Mouse (Mus musculus) testis, adult 2 months (tissue): ENCODE data around the gene Esrp2. TPM values are rescaled to one million over a fixed set of nuclear protein-coding genes. Genes with fewer than 3 reads are reported as not detected.

Source experiments
- H3K27ac ChIP-seq: fragments of 200-500 bp; 2 replicates; pipeline ENCODE4 v1.5.1; 2012; ENCODE audit warnings: low read depth, low read length; ENCODE audit not compliant: control insufficient read depth, insufficient read depth
- H3K27me3 ChIP-seq: fragments of 200-500 bp; 2 replicates; pipeline ENCODE4 v1.6.1; 2012; ENCODE audit warnings: mild to moderate bottlenecking, low read length, moderate library complexity; ENCODE audit not compliant: control insufficient read depth, insufficient read depth
- H3K36me3 ChIP-seq: fragments of 200-500 bp; 2 replicates; pipeline ENCODE4 v1.6.1; 2012; ENCODE audit warnings: mild to moderate bottlenecking, low read length; ENCODE audit not compliant: control insufficient read depth, insufficient read depth
- H3K4me1 ChIP-seq: fragments of 200-500 bp; 2 replicates; pipeline ENCODE4 v1.6.1; 2012; ENCODE audit warnings: low read length; ENCODE audit not compliant: control insufficient read depth, insufficient read depth
- H3K4me3 ChIP-seq: fragments of 200-500 bp; 2 replicates; pipeline ENCODE4 v1.5.1; 2012; ENCODE audit warnings: low read depth, mild to moderate bottlenecking, low read length, moderate library complexity, mixed read lengths; ENCODE audit not compliant: control insufficient read depth
- CTCF ChIP-seq: fragments of 200-500 bp; IDR thresholded peaks from 2 replicates; pipeline ENCODE4 v1.5.1; 2012; ENCODE audit warnings: low read depth, mild to moderate bottlenecking, inconsistent platforms, low read length, moderate library complexity; ENCODE audit not compliant: control insufficient read depth, insufficient read depth, insufficient replicate concordance
- POLR2A ChIP-seq: fragments of 200-500 bp; IDR thresholded peaks from 2 replicates; pipeline ENCODE4 v1.6.1; 2012; ENCODE audit warnings: low read depth, mild to moderate bottlenecking, inconsistent platforms, low read length, moderate library complexity; ENCODE audit not compliant: control insufficient read depth
- polyA plus RNA-seq: library from polyadenylated mRNA; depleted of rRNA; stranded (reverse); fragments of >200 nt; gene quantifications from 2 replicates; pipeline ENCODE4 v1.2.3, GENCODE M21; 2012

The Esrp2 gene
- polyA plus RNA-seq, 1 experiment: 0.84 TPM

- Histone ChIP-seq H3K4me3 (peak overlapping the region; percentile 91), H3K4me1 (peaks cover 11% of the 10 kb centered on the region), H3K36me3 (no peaks in the 10 kb centered on the region), H3K27ac (peak overlapping the region; percentile 97), H3K27me3 (no peaks in the 10 kb centered on the region)
- TF ChIP-seq CTCF (no peak), POLR2A (no peak)
Measured at GRCm38 (mm10) chr8:106169934-106170480, 33.2 kb upstream of the Esrp2 start.

- peak overlapping the region; percentile 91 for H3K4me3 ChIP-seq
- peak; percentile 12; the same call in 1 of the 2 replicates for TF ChIP-seq POLR2A
- no peak for TF ChIP-seq CTCF
Measured at GRCm38 (mm10) chr8:106169017-106169933, 32.5 kb upstream of the Esrp2 start.

DNA sequence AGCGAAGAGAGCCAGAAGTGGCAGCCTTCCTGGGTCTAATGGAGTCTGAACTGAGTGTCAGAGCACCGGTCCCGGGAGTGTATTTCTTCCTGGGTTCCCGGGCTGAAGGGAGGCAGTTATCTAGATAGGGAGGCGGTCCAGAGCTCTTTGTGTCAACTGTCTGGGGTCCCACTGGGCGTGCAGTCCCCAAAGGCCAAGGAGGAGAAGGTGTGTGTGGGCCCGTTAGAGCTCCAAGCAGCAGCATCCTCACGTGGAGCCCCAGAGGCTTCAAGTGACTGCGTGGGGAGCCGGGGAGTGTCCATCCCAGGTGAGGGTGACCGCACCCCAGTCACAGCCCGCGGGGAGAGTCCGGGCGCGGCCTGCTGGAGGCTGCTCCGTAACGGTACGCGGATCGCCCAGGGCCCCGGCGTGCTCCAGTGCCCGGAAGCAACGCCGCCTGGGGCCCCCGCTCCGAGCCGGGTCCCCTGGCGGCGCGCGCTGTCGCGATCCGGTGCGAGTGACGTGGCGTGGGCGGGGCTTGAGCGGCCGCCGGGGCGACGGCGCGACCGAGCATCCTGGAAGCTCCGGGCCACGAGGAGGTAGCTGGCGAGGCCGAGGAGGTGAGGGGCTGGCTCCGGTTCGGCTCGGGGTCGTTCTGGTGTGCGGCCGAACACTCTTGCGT is 31.7 kb upstream of the Esrp2 start, which contains the start of gene Slc7a6:
TSS of gene Slc7a6 (plus strand) at position 502 of the 661 bp plus-strand sequence.
- TF ChIP-seq POLR2A: peak; percentile 79
- no peak for TF ChIP-seq CTCF
- no peaks in the 10 kb centered on the region for H3K27me3 ChIP-seq
- peak within 1 kb of the TSS; percentile 91 for H3K4me3 ChIP-seq
- H3K27ac ChIP-seq: peak within 1 kb of the TSS; percentile 97
- no peaks in the 10 kb centered on the region for H3K36me3 ChIP-seq
- H3K4me1 ChIP-seq: peaks cover 11% of the 10 kb centered on the region

More at GRCm38 (mm10) chr8:106169017-106169933, 32.5 kb upstream of the Esrp2 start:
- peak overlapping the region; percentile 97 for H3K27ac ChIP-seq
- H3K36me3 ChIP-seq: no peaks in the 10 kb centered on the region
- H3K27me3 ChIP-seq: no peaks in the 10 kb centered on the region
- peaks cover 11% of the 10 kb centered on the region for H3K4me1 ChIP-seq

DNA sequence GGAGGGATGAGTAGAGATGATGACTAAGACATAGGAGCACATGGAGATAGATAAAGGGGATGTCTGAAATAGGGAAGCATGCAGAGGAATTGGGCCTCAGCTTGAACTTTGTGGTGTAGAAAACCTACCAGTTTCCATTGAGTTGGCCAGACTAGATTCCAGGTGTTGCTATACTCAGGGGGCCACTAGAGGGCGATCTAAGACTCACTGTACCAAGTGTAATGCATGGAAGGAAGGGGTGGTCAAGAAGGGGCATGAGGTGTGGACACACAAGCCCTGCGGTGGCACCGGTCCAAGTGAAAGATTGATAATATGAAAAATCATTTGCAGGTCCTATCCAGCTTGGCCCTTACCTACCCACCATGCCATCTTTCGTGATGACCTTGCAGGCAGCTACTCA is 28.7 kb upstream of the Esrp2 start:
- TF ChIP-seq POLR2A: no peak
- TF ChIP-seq CTCF: peak; percentile 58; the same call in 1 of the 2 replicates
- Histone ChIP-seq H3K36me3 (no peaks in the 10 kb centered on the region), H3K4me1 (peaks cover 11% of the 10 kb centered on the region), H3K4me3 (no peak overlapping the region), H3K27me3 (no peaks in the 10 kb centered on the region), H3K27ac (no peak overlapping the region)

GRCm38 (mm10) chr8:106163251-106163650 is 26.5 kb upstream of the Esrp2 start:
- no peak for TF ChIP-seq CTCF
- no peak for TF ChIP-seq POLR2A
- Histone ChIP-seq H3K36me3 (no peaks in the 10 kb centered on the region), H3K27ac (no peak overlapping the region), H3K4me1 (peaks cover 2% of the 10 kb centered on the region), H3K4me3 (no peak overlapping the region), H3K27me3 (no peaks in the 10 kb centered on the region)

DNA sequence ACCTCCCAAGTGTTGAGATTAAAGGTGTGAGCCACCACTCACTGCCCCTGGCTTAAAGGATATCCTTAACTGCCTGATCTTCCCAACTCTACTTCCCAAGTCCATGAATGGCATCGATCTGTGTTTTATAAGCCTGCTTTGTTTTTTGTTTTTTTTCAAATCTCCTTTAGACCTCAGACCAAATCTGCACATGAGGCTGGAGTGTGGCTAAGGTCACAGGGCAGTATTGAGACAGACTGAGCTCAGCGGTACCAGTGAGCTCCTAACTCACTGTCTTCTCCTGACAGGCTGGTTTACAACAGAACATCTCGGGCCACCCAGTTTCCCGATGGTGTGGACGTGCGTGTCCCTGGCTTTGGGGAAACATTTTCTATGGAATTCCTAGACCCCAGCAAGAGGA is 23.1 kb upstream of the Esrp2 start:
- H3K36me3 ChIP-seq: no peaks in the 10 kb centered on the region

DNA sequence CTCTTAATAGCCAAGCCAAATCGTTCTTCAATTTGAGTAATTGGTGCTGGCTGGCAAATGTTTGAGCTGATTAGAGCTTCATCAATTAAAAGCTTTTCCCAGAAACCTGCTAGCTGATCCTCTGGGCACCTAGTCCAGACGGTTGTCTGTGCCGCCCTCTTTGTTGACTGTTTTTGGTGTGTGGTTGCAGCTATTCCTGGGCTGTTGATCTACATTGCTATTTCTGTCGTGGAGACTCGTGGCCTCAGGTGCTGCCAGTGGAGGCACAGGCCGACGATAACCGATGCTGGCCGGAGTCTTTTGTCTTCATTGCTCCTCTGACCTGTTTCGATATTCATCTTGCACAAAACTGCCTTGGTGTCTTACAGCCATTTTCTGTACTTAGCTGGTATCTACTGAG is 21.6 kb upstream of the Esrp2 start:
- TF ChIP-seq CTCF (no peak), POLR2A (no peak)
- H3K4me1 ChIP-seq: no peaks in the 10 kb centered on the region; the same call in 1 of the 2 replicates
- no peak overlapping the region for H3K27ac ChIP-seq
- H3K4me3 ChIP-seq: no peak overlapping the region
- H3K27me3 ChIP-seq: no peaks in the 10 kb centered on the region
- no peaks in the 10 kb centered on the region for H3K36me3 ChIP-seq

More for the DNA sequence above, 23.1 kb upstream of the Esrp2 start:
- H3K4me3 ChIP-seq: no peak overlapping the region
- TF ChIP-seq CTCF: no peak
- no peaks in the 10 kb centered on the region for H3K27me3 ChIP-seq
- H3K27ac ChIP-seq: no peak overlapping the region
- no peaks in the 10 kb centered on the region; the same call in 1 of the 2 replicates for H3K4me1 ChIP-seq
